Mouse (Mus musculus): ENCODE measurements around the gene Dnajc11.

Gene Dnajc11

GRCm38 (mm10) chr4:151922124-151922523 lies 11.4 kb upstream of the Dnajc11 start:
- in situ Hi-C loops (cut with MboI; ENCODE audit: unreplicated experiment in 2 of 2) = no loop called here

- in situ Hi-C loops (cut with MboI; ENCODE audit: unreplicated experiment in 2 of 2) = loop anchor here (5.0 to 10.0 kb wide), 2 partner anchors 68 to 71 kb away; partner anchors contain the start of gene Camta1 (in 2 of the 2)
Measured at GRCm38 (mm10) chr4:151932576-151933504, 651 bp upstream of the Dnajc11 start.

GRCm38 (mm10) chr4:151934215-151934572 lies 703 bp downstream of the Dnajc11 start:
- in situ Hi-C loops (cut with MboI; ENCODE audit: unreplicated experiment in 2 of 2) = loop anchor here (5.0 to 10.0 kb wide), 2 partner anchors 69 to 72 kb away; partner anchors contain the start of gene Camta1 (in 2 of the 2)

GRCm38 (mm10) chr4:151937441-151937840 lies 4.0 kb downstream of the Dnajc11 start:
- in situ Hi-C loops (cut with MboI; ENCODE audit: unreplicated experiment in 2 of 2) = loop anchor here in 1 of 2 experiments (10.0 kb wide), 1 partner anchor 73 kb away; the partner anchor contains the start of gene Camta1

GRCm38 (mm10) chr4:151938089-151938488 lies 4.6 kb downstream of the Dnajc11 start:
- in situ Hi-C loops (cut with MboI; ENCODE audit: unreplicated experiment in 2 of 2) = loop anchor here in 1 of 2 experiments (10.0 kb wide), 1 partner anchor 73 kb away; the partner anchor contains the start of gene Camta1

- in situ Hi-C loops (cut with MboI; ENCODE audit: unreplicated experiment in 2 of 2) = no loop called here
Measured at GRCm38 (mm10) chr4:151946211-151946610, 12.7 kb downstream of the Dnajc11 start.

GRCm38 (mm10) chr4:151948497-151949471 lies 15.3 kb downstream of the Dnajc11 start:
- in situ Hi-C loops (cut with MboI; ENCODE audit: unreplicated experiment in 2 of 2) = no loop called here

- in situ Hi-C loops (cut with MboI; ENCODE audit: unreplicated experiment in 2 of 2) = no loop called here
Measured at GRCm38 (mm10) chr4:151953209-151953608, 19.7 kb downstream of the Dnajc11 start.

GRCm38 (mm10) chr4:151955791-151956190 lies 22.3 kb downstream of the Dnajc11 start:
- in situ Hi-C loops (cut with MboI; ENCODE audit: unreplicated experiment in 2 of 2) = no loop called here

GRCm38 (mm10) chr4:151957584-151958315 lies 24.3 kb downstream of the Dnajc11 start:
- in situ Hi-C loops (cut with MboI; ENCODE audit: unreplicated experiment in 2 of 2) = no loop called here

- in situ Hi-C loops (cut with MboI; ENCODE audit: unreplicated experiment in 2 of 2) = no loop called here
Measured at GRCm38 (mm10) chr4:151959849-151960512, 26.5 kb downstream of the Dnajc11 start.

GRCm38 (mm10) chr4:151960513-151960854 lies 27.0 kb downstream of the Dnajc11 start:
- in situ Hi-C loops (cut with MboI; ENCODE audit: unreplicated experiment in 2 of 2) = no loop called here

- in situ Hi-C loops (cut with MboI; ENCODE audit: unreplicated experiment in 2 of 2) = no loop called here
Measured at GRCm38 (mm10) chr4:151962817-151963216, 29.3 kb downstream of the Dnajc11 start.

GRCm38 (mm10) chr4:151968204-151968921 lies 34.9 kb downstream of the Dnajc11 start:
- in situ Hi-C loops (cut with MboI; ENCODE audit: unreplicated experiment in 2 of 2) = no loop called here

- in situ Hi-C loops (cut with MboI; ENCODE audit: unreplicated experiment in 2 of 2) = no loop called here
Measured at GRCm38 (mm10) chr4:151972221-151972967, 38.9 kb downstream of the Dnajc11 start.

- in situ Hi-C loops (cut with MboI; ENCODE audit: unreplicated experiment in 2 of 2) = loop anchor here (5.0 to 25.0 kb wide), 3 partner anchors 122 to 462 kb away; partner anchors contain the start of genes Hes3 (in 1 of the 2) and Icmt (in 1 of the 2)
Measured at GRCm38 (mm10) chr4:151975441-151975840, 42.0 kb downstream of the Dnajc11 start.

- in situ Hi-C loops (cut with MboI; ENCODE audit: unreplicated experiment in 2 of 2) = loop anchor here (5.0 to 25.0 kb wide), 3 partner anchors 120 to 460 kb away; partner anchors contain the start of genes Hes3 (in 1 of the 2) and Icmt (in 1 of the 2)
Measured at GRCm38 (mm10) chr4:151977748-151978147, 44.3 kb downstream of the Dnajc11 start.

GRCm38 (mm10) chr4:151980699-151981098 lies 47.2 kb downstream of the Dnajc11 start:
- in situ Hi-C loops (cut with MboI; ENCODE audit: unreplicated experiment in 2 of 2) = loop anchor here (5.0 to 25.0 kb wide), 4 partner anchors 47 to 457 kb away; partner anchors contain the start of genes Zbtb48 (in 2 of the 2), Hes3 (in 1 of the 2) and Icmt (in 1 of the 2)

Data from v-Abl transformed pro-B cells (cell line).